Mouse (Mus musculus) spleen, adult 2 months (tissue): Measurements from ENCODE around the gene Fkbp2.

Experiments
- CTCF ChIP-seq: fragments of 200-500 bp; IDR thresholded peaks from 2 replicates; pipeline ENCODE4 v1.5.1; 2011; ENCODE audit warnings: mild to moderate bottlenecking, inconsistent platforms; ENCODE audit not compliant: insufficient read depth, insufficient read length, insufficient replicate concordance; ENCODE audit errors: extremely low read depth
- POLR2A ChIP-seq: fragments of 200-500 bp; IDR thresholded peaks from 2 replicates; pipeline ENCODE4 v1.6.1; 2011; ENCODE audit warnings: low read depth, low read length, inconsistent platforms

DNA sequence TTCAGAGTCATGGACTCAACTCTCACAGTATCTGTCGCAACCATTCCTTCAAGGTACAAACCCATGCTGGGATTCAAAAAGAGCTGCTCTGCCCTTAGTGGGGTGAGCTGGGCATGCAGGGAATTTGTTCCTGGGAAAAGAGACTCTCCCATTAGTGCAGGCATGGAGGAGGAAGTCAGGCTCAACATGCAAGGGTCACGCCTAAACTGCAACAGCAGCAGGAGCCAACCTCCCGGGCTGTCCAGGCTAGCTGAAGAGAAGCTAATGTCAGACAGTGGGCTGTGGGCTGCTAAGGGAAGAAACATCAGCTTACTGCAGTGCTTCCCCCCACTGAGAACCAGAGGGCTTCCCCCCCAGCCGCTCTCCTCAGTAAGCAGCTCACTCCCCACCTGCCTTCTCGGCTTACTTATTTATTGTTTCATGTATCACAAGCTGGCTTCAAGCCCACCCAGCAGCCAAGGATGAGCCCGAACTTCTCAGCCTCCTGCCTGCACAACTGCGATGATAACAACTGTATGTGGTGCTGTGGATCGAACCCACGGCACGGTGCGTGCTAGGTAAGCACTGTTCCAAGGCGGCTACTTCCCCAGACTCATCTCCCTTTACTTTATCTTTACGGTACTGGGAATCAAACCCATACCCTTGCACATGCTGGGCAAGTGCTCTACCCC lies 7.9 kb downstream of the Fkbp2 start:
- TF ChIP-seq CTCF: no peak
- no peak for TF ChIP-seq POLR2A
